Comparison of ENCODE assay signal across 33 mouse cellular contexts in the genomic region with DNA sequence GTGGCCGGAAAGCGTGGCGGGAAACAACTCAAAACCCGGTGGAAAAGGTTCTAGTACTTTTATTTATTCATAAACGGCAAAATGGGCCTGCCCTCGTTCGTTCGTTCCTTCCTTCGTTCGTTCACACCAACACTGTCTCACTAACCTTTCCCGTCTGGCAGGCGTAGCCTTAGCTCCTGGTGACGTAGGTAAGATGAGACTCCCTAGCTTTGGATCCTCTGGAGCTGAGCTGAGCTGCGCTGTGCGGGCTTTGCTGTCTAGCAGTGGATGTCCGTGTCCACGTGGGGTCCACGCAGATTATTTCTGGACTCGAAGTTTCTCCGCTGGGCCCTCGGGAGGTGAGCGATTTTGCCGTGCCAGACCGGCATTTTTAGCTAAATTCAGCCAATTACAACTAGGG. TPM values are rescaled to one million over a fixed set of nuclear protein-coding genes. Genes with fewer than 3 reads are reported as not detected.
DNase-seq lines count a peak whose midpoint lies in the region; ATAC-seq and TF ChIP-seq lines count a peak whose summit lies in the region.
"Had no signal": no experiment of that assay in that cellular context is flagged by ENCODE, and none has a peak within 500 bp of the region (broad histone marks: within the 10 kb centered on the region; RNA-seq: fewer than 3 reads in every experiment).

No protein-coding gene starts in this region.

- no peak for DNase-seq in testis, postnatal 10 days (ENCODE audit: low spot score)
- DNase-seq in ES-CJ7 (ENCODE audit: low read depth, low spot score) (peak; percentile 53), ZHBTc4 (ENCODE audit: low read depth, low spot score) (peak; percentile 60)
- no peak for DNase-seq in liver, embryonic 11.5 days (ENCODE audit: low spot score)
- DNase-seq in gastrocnemius, postnatal 36 days: no peak
- DNase-seq: adrenal gland, adult 8-10 months; adrenal gland, postnatal 25 days; B cell, adult 2 months; cerebellum, adult 11-12 months; cerebellum, adult 8-10 months; cerebellum, postnatal 10 days; cerebellum, postnatal 36 days; embryo, embryonic 11 days; gastrocnemius, postnatal 25 days; heart, adult 2 months; heart, postnatal 14 days; heart, postnatal 4 days; kidney, adult 18-20 months had no signal

- H3K9ac ChIP-seq in liver, embryonic 11.5 days (ENCODE audit: low read depth, low read length): no peak overlapping the region
- H3K9ac ChIP-seq: embryonic facial prominence, embryonic 12.5 days; embryonic facial prominence, embryonic 15.5 days; forebrain, embryonic 12.5 days; forebrain, embryonic 15.5 days; heart, embryonic 13.5 days; hindbrain, embryonic 14.5 days had no signal

- H3K27me3 ChIP-seq in testis, adult 2 months (ENCODE audit: control insufficient read depth, insufficient read depth, low read length): no peaks in the 10 kb centered on the region
- H3K27me3 ChIP-seq in liver, embryonic 11.5 days (replicated peaks; ENCODE audit: control insufficient read depth, insufficient read depth, low read length): no peaks in the 10 kb centered on the region
- H3K27me3 ChIP-seq: embryonic facial prominence, embryonic 12.5 days; embryonic facial prominence, embryonic 15.5 days; forebrain, embryonic 12.5 days; forebrain, embryonic 15.5 days; heart, embryonic 13.5 days; Patski had no signal

- TF ChIP-seq CTCF in testis, adult 2 months (IDR thresholded peaks at IDR 0.05; ENCODE audit: control insufficient read depth, insufficient read depth, insufficient replicate concordance, low read depth, low read length): no peak

- no peaks in the 10 kb centered on the region; the same call in 1 of the 2 replicates for H3K36me3 ChIP-seq in testis, adult 2 months (ENCODE audit: control insufficient read depth, insufficient read depth, low read length)
- H3K36me3 ChIP-seq in liver, embryonic 11.5 days (ENCODE audit: control insufficient read depth, insufficient read depth, low read length): peaks cover 17% of the 10 kb centered on the region

- intact Hi-C loops in gastrocnemius, postnatal 36 days (cut with DNase I): no loop called here

- H3K9me3 ChIP-seq in liver, embryonic 11.5 days (ENCODE audit: control insufficient read depth, low read length): no peaks in the 10 kb centered on the region
- H3K9me3 ChIP-seq: embryonic facial prominence, embryonic 12.5 days; embryonic facial prominence, embryonic 15.5 days; forebrain, embryonic 12.5 days; forebrain, embryonic 15.5 days; G1E; heart, embryonic 10.5 days; heart, embryonic 13.5 days had no signal

- WGBS in liver, embryonic 11.5 days: 91% methylated on average over 24 of the region's 24 CpGs

- no peak for ATAC-seq in liver, embryonic 11.5 days (replicated peaks; ENCODE audit: low FRiP score)
- ATAC-seq: activated CD4-positive, CD25-positive, alpha-beta regulatory T cell, adult 4 months; forebrain, embryonic 15.5 days; hindbrain, postnatal 0 days; inflammation-experienced regulatory T-cells, adult 6 months; intestine, embryonic 16.5 days; Patski had no signal

- H3K4me3 ChIP-seq in testis, adult 2 months (ENCODE audit: control insufficient read depth, low read depth, low read length): peak overlapping the region; percentile 92
- no peak overlapping the region for H3K4me3 ChIP-seq in liver, embryonic 11.5 days (ENCODE audit: low read depth, low read length)
- H3K4me3 ChIP-seq: embryonic facial prominence, embryonic 12.5 days; embryonic facial prominence, embryonic 15.5 days; erythroblast, embryonic 14.5 days; forebrain, embryonic 12.5 days; forebrain, embryonic 15.5 days; heart, adult 2 months; heart, embryonic 10.5 days; heart, embryonic 13.5 days had no signal

- H3K4me1 ChIP-seq in testis, adult 2 months (ENCODE audit: control insufficient read depth, insufficient read depth, low read length): peaks cover 5% of the 10 kb centered on the region
- H3K4me1 ChIP-seq in liver, embryonic 11.5 days (replicated peaks; ENCODE audit: control insufficient read depth, insufficient read depth, low read length): no peaks in the 10 kb centered on the region
- H3K4me1 ChIP-seq: embryonic facial prominence, embryonic 12.5 days; embryonic facial prominence, embryonic 15.5 days; forebrain, embryonic 12.5 days; forebrain, embryonic 15.5 days had no signal

- no peak for TF ChIP-seq POLR2A in testis, adult 2 months (IDR thresholded peaks at IDR 0.05; ENCODE audit: control insufficient read depth, low read depth, low read length)

- H3K27ac ChIP-seq in testis, adult 2 months (ENCODE audit: control insufficient read depth, insufficient read depth, low read depth, low read length): peak overlapping the region; percentile 86
- H3K27ac ChIP-seq in liver, embryonic 11.5 days (ENCODE audit: low read depth, low read length): no peak overlapping the region
- H3K27ac ChIP-seq: embryonic facial prominence, embryonic 12.5 days; embryonic facial prominence, embryonic 15.5 days; forebrain, embryonic 12.5 days; forebrain, embryonic 15.5 days; heart, adult 2 months; heart, embryonic 10.5 days; heart, embryonic 13.5 days; hindbrain, embryonic 14.5 days; hindbrain, postnatal 0 days had no signal

- no peak overlapping the region for H3K4me2 ChIP-seq in liver, embryonic 11.5 days
- H3K4me2 ChIP-seq: embryonic facial prominence, embryonic 12.5 days; embryonic facial prominence, embryonic 15.5 days; forebrain, embryonic 12.5 days; forebrain, embryonic 15.5 days; heart, embryonic 13.5 days; hindbrain, embryonic 14.5 days had no signal

RNA-seq across cellular contexts. Expression of gene Psma6, which starts 36.2 kb away (rescaled TPM):
- polyA plus RNA-seq in testis, adult 2 months (2012; rRNA removed): 448 and 538 TPM in 2 replicates
- 410 and 426 TPM in 2 replicates for polyA plus RNA-seq in liver, embryonic 11.5 days (2014; fragmentation: Nextera tagmentation; extraction: Ambion mirVana)
- 100 to 1,000 TPM; 147 to 163 TPM for total RNA-seq in gastrocnemius, postnatal 36 days (2021)

Comparison
In these comparisons a context has a peak if more than half of its experiments do, and no peak if none do; other contexts are left out.
1. DNase-seq: peak in ES-CJ7 (single experiment) and ZHBTc4 (single experiment); none in testis, postnatal 10 days (single experiment), liver, embryonic 11.5 days (single experiment) and gastrocnemius, postnatal 36 days (0 of 2).